Comparison of ENCODE assay signal across 11 mouse cellular contexts in genomic region chr5:106710085-106710409, GRCm38 (mm10). TPM values are rescaled to one million over a fixed set of nuclear protein-coding genes. Genes with fewer than 3 reads are reported as not detected.
DNase-seq lines count a peak whose midpoint lies in the region; ATAC-seq and TF ChIP-seq lines count a peak whose summit lies in the region.
"Had no signal": no experiment of that assay in that cellular context is flagged by ENCODE, and none has a peak within 500 bp of the region (broad histone marks: within the 10 kb centered on the region; RNA-seq: fewer than 3 reads in every experiment).

No protein-coding gene starts in this region.

- intact Hi-C loops in left cerebral cortex, adult 2 months (cut with DNase I) = no loop called here

- ATAC-seq in erythroblast, adult 5-6 weeks (replicated peaks; ENCODE audit: low FRiP score, poor library complexity, severe bottlenecking) = no peak
- ATAC-seq in heart, postnatal 0 days (ENCODE audit: insufficient read depth, low read depth) = no peak
- ATAC-seq in liver, embryonic 15.5 days (ENCODE audit: insufficient read depth) = peak; percentile 74

- TF ChIP-seq CTCF in heart, postnatal 0 days (IDR thresholded peaks at IDR 0.05; ENCODE audit: low read depth) = no peak
- TF ChIP-seq CTCF in left cerebral cortex, adult 2 months (IDR thresholded peaks at IDR 0.05) = no peak

- peak overlapping the region; percentile 62 for H3K4me3 ChIP-seq in erythroblast, embryonic 14.5 days (replicated peaks)
- no peak overlapping the region for H3K4me3 ChIP-seq in heart, postnatal 0 days (ENCODE audit: low read depth, low read length)
- peak overlapping the region; percentile 50 for H3K4me3 ChIP-seq in liver, embryonic 15.5 days (replicated peaks)
- no peak overlapping the region for H3K4me3 ChIP-seq in left cerebral cortex, adult 2 months
- H3K4me3 ChIP-seq: neural tube, embryonic 13.5 days had no signal

- DNase-seq in heart, postnatal 0 days (ENCODE audit: low spot score) = no peak
- DNase-seq in heart, postnatal 4 days = no peak
- DNase-seq in MEL-GATA-1-ER (ENCODE audit: extremely low read depth, low read depth) = peak; percentile 32
- no peak for DNase-seq in left cerebral cortex, adult 2 months (ENCODE audit: extremely low spot score in 1 of 2, low spot score in 2 of 2)
- no peak for DNase-seq in kidney, postnatal 4 days
- DNase-seq: cerebellum, postnatal 10 days; right cerebral cortex, postnatal 4 days had no signal

- no peak overlapping the region for H3K9ac ChIP-seq in heart, postnatal 0 days (replicated peaks; ENCODE audit: low read depth, low read length)
- peak overlapping the region; percentile 59 for H3K9ac ChIP-seq in liver, embryonic 15.5 days
- H3K9ac ChIP-seq: neural tube, embryonic 13.5 days had no signal

- H3K4me2 ChIP-seq in heart, postnatal 0 days (ENCODE audit: low read depth, low read length) = peak overlapping the region; percentile 30
- peak overlapping the region; percentile 84 for H3K4me2 ChIP-seq in liver, embryonic 15.5 days
- H3K4me2 ChIP-seq: neural tube, embryonic 13.5 days had no signal

- H3K27me3 ChIP-seq in erythroblast, embryonic 14.5 days (ENCODE audit: control insufficient read depth) = no peaks in the 10 kb centered on the region
- H3K27me3 ChIP-seq in heart, postnatal 0 days (ENCODE audit: control insufficient read depth, insufficient read depth, low read length) = no peaks in the 10 kb centered on the region
- no peaks in the 10 kb centered on the region for H3K27me3 ChIP-seq in liver, embryonic 15.5 days
- H3K27me3 ChIP-seq: neural tube, embryonic 13.5 days had no signal

- peak overlapping the region; percentile 22; the same call in 1 of the 2 replicates for H3K27ac ChIP-seq in heart, postnatal 0 days (ENCODE audit: low read depth)
- H3K27ac ChIP-seq in liver, embryonic 15.5 days (replicated peaks) = peak overlapping the region; percentile 94
- no peak overlapping the region for H3K27ac ChIP-seq in left cerebral cortex, adult 2 months
- H3K27ac ChIP-seq: neural tube, embryonic 13.5 days had no signal

- peaks cover 90% of the 10 kb centered on the region for H3K4me1 ChIP-seq in erythroblast, embryonic 14.5 days (ENCODE audit: control insufficient read depth)
- H3K4me1 ChIP-seq in heart, postnatal 0 days (ENCODE audit: control insufficient read depth, insufficient read depth) = peaks cover 25% of the 10 kb centered on the region; the same call in 1 of the 2 replicates
- H3K4me1 ChIP-seq in liver, embryonic 15.5 days (replicated peaks) = peaks cover 81% of the 10 kb centered on the region

- no peaks in the 10 kb centered on the region for H3K36me3 ChIP-seq in erythroblast, embryonic 14.5 days (ENCODE audit: control insufficient read depth)
- no peaks in the 10 kb centered on the region for H3K36me3 ChIP-seq in heart, postnatal 0 days (replicated peaks; ENCODE audit: control insufficient read depth, insufficient read depth, low read length)
- no peaks in the 10 kb centered on the region for H3K36me3 ChIP-seq in liver, embryonic 15.5 days (replicated peaks)
- H3K36me3 ChIP-seq: neural tube, embryonic 13.5 days had no signal

- no peak for TF ChIP-seq EP300 in heart, postnatal 0 days (IDR thresholded peaks at IDR 0.05; ENCODE audit: low read depth)

- WGBS in heart, postnatal 0 days = 10% methylated on average over 2 of the region's 2 CpGs
- 6% methylated on average over 2 of the region's 2 CpGs for WGBS in liver, embryonic 15.5 days (ENCODE audit: insufficient replicate concordance)

- H3K9me3 ChIP-seq in erythroblast, embryonic 14.5 days (ENCODE audit: control insufficient read depth, low read length) = no peaks in the 10 kb centered on the region
- H3K9me3 ChIP-seq in heart, postnatal 0 days (replicated peaks; ENCODE audit: control insufficient read depth, low read length) = no peaks in the 10 kb centered on the region
- H3K9me3 ChIP-seq in liver, embryonic 15.5 days (replicated peaks) = no peaks in the 10 kb centered on the region
- H3K9me3 ChIP-seq: neural tube, embryonic 13.5 days had no signal

RNA-seq across cellular contexts. Expression of gene Zfp644, which starts 13.0 kb away (rescaled TPM):
- 4.2 and 7.4 TPM in 2 replicates for polyA plus RNA-seq in erythroblast, embryonic 14.5 days (2012)
- total RNA-seq in erythroblast, adult 5-6 weeks (2015; ENCODE audit: low replicate concordance) = 48.7 and 51.7 TPM in 2 replicates
- total RNA-seq in erythroblast, adult 5-6 weeks (2017; ENCODE audit: low replicate concordance) = 62.7 and 68.0 TPM in 2 replicates
- 78.1 and 91.2 TPM in 2 replicates for total RNA-seq in heart, postnatal 0 days (2014; rRNA removed; ENCODE audit: low replicate concordance)
- 41.6 and 45.7 TPM in 2 replicates for polyA plus RNA-seq in heart, postnatal 0 days (2015; fragmentation: Nextera tagmentation; extraction: Ambion mirVana)
- total RNA-seq in heart, postnatal 4 days (2021) = 100 to 1,000 TPM; 101 to 107 TPM
- polyA plus RNA-seq in liver, embryonic 15.5 days (2015; fragmentation: Nextera tagmentation; extraction: Ambion mirVana) = 16.5 and 16.7 TPM in 2 replicates
- total RNA-seq in left cerebral cortex, adult 2 months (2021) = 100 to 1,000 TPM; 113 to 118 TPM

Comparison
In these comparisons a context has a peak if more than half of its experiments do, and no peak if none do; other contexts are left out.
1. H3K4me3 ChIP-seq: peak in erythroblast, embryonic 14.5 days (single experiment) and liver, embryonic 15.5 days (single experiment); none in heart, postnatal 0 days (single experiment) and left cerebral cortex, adult 2 months (single experiment).